Mouse (Mus musculus): ENCODE results near the gene Gm28710.

Gene Gm28710

DNA sequence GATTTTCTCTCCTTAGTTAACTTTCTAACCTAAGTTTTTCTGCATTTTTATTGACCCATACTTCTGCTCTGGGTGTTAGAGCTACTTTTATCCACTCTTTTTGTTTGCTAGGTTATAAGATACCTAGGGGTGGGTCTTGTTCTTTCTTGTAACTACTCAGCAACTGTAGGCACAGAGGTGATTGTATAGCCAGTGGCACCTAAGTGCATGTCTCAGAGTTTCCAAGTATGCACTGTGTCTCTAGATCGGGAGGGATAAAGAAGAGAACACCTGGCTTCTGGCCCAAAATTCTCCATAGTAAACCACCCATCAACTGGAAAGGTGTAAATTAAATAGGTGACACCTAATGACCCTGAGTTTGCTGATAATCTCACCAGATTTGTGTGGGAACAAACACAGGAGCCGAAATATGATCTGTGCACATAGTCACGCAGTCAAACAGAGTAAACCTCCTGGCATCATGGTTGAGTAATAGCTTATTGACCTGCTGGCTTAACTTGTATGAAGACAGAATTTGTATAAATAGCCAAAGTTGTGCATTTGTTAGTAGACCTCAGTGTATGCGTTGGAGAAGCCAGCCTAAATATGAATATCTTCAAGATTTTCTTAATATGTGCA is at the start of gene Gm28710:
Gene Gm28710 (plus strand): TSS at position 568 of the 618 bp plus-strand sequence.
- in situ Hi-C loops (cut with MboI; ENCODE audit: low sequenced_read_pairs), result no loop called here

GRCm38 (mm10) chr5:16777176-16777575 is 14.4 kb upstream of the Gm28710 start:
- in situ Hi-C loops (cut with MboI; ENCODE audit: low sequenced_read_pairs), result no loop called here

DNA sequence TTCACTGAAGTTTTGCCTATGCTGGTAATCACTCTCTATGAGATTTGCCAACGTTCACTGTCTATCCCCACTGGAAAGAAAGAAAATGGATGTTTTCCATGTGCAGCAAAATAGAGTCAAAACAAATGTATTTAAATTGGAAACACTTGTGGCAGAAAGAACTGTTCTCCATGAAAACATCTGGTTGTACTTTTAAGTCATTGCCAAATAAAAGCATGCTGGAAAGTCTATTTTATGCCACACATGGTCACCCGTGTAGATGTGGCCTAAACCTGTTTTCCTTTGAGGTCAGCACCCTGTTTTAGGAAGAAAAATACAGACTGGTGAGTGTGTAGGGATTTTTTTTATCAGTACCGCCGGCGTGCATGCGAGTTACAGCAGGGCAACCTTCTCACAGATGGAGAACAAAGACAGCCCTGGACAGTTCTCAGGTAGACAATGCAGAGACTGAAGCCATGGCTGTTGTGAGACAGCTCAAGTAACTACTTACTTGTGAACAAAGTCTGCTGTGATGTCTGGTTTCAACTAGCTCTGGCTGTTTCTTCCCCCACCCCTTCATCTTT is 12.9 kb upstream of the Gm28710 start:
- in situ Hi-C loops (cut with MboI; ENCODE audit: low sequenced_read_pairs), result no loop called here

DNA sequence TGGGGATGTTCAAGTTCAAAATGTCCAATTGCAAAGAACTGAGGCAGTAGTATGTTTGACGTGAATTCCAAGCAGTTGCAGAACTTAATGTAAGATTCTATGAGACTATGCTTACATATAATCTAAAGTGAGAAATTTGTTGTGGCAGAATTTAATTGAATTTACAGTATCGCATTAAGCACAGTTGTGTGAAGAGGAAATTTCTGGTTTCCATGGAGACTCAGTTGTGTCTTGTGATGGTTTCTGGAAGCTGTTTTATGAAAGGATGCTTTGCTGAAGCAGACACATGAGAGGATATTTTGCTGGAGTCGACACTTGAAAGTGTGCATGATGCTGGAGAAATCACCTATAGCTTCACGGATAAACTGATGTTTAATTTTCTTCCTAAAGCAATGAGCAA is 6.0 kb upstream of the Gm28710 start:
- in situ Hi-C loops (cut with MboI; ENCODE audit: low sequenced_read_pairs), result no loop called here

DNA sequence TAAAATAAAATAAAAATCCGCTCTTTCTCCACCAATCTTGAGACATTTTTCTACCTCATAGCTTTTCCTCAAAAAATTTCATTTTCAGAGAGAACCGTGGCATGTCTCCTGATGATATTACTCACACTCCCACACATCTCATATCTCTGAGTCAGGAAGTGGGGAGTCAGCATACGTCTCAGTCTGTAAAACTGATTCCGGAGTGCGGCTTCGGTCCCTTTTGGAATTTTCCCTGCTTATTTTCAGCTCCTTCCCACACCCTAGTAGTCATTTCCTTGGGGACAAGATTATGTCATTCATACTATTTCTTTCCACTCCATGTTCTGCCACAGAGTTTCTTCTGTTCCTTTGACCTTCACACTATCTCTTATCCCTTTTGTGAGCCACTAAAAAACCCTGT is 3.4 kb downstream of the Gm28710 start:
- in situ Hi-C loops (cut with MboI; ENCODE audit: low sequenced_read_pairs), result no loop called here

GRCm38 (mm10) chr5:16802726-16803125 is 11.1 kb downstream of the Gm28710 start:
- in situ Hi-C loops (cut with MboI; ENCODE audit: low sequenced_read_pairs), result no loop called here

GRCm38 (mm10) chr5:16838991-16839390 is 47.4 kb downstream of the Gm28710 start:
- in situ Hi-C loops (cut with MboI; ENCODE audit: low sequenced_read_pairs), result no loop called here

DNA sequence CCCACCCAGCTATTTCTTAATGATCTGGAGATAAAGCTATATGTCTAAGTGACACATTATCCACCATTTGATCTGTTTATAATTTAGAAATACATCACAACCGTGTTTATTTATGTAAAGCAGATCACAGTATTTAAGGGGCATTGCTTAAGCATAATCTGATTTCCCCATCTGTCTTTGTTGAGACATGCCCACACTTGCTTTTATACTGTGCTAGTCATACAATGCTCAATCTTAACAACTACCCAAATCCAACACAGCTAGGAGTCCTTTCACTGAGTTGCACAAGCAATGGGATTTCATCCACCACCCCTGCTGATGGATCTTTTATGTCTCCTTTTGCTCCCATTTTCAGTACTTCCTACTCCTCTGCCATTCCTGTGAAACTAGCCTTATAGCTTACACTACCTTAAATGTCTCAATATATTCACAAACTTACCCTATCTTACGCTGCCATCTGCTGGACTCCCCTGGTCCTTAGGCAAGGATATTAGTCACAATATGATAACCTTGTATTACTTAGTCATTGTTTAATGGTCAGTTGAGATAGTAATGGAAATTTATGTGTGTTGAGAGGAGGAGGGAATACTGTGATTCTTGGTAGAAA is 77.8 kb downstream of the Gm28710 start:
- in situ Hi-C loops (cut with MboI; ENCODE audit: low sequenced_read_pairs), result no loop called here

DNA sequence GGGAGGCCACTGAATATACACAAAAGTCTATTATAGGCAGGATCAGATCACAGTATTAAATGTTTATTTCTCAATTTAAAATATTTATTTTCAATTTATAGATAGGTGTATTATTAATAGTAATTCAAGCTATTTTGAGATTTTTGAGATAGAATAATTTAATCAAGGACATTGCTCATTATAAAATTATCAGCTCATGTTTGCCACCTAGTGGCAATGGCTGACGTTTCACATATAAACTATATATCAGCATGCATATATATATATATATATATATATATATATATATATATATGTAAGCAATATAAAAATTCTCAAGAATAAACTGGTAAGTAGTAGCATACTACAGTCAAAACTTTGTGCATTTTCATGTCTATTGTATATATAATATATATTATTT is 102.6 kb downstream of the Gm28710 start:
- in situ Hi-C loops (cut with MboI; ENCODE audit: low sequenced_read_pairs), result no loop called here

DNA sequence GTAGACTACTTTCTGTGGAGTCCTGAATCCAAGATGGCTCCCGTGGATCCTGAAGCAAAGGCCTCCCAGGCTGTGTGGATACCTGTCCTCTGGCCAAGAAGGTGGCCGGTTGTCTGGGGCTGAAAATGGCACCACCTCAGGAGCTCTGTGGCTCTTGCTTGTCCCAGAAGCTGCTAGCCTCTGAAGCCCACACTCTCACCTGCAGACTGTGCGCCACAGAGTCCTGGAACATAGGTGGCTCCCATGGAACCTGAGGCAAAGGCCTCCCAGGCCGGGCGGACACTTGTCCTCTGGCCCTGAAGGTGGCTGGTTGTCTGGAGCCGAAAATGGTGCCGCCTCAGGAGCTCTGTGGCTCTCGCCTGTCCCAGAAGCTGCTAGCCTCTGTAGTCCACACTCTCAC is 128.2 kb downstream of the Gm28710 start:
- in situ Hi-C loops (cut with MboI; ENCODE audit: low sequenced_read_pairs), result no loop called here

- in situ Hi-C loops (cut with MboI; ENCODE audit: low sequenced_read_pairs), result no loop called here
Observed at GRCm38 (mm10) chr5:16922473-16922872, 130.9 kb downstream of the Gm28710 start.

Measured in CH12F3 (cell line).